Mouse (Mus musculus) embryo, embryonic 11 days (tissue): ENCODE results near the gene C1qtnf12.
A peak's percentile ranks its signal among the peaks of the same experiment; 100 is the strongest.

ENCODE experiments used
- DNase-seq: peaks from one replicate; pipeline ENCODE4 v3.0.0-alpha.2; 2015

Gene C1qtnf12

GRCm38 (mm10) chr4:155962167-155962971, at the start of gene C1qtnf12:
Gene C1qtnf12, plus strand, starts transcription at chr4:155962318.
- peak; percentile 75 for DNase-seq

GRCm38 (mm10) chr4:155932031-155932430, 30.1 kb upstream of the C1qtnf12 start:
- DNase-seq, result no peak

GRCm38 (mm10) chr4:155943049-155943452, 19.1 kb upstream of the C1qtnf12 start:
- no peak for DNase-seq

GRCm38 (mm10) chr4:155943534-155944249, 18.4 kb upstream of the C1qtnf12 start, which contains the start of gene Ube2j2:
Gene Ube2j2, plus strand, starts transcription at chr4:155943831.
- DNase-seq, result peak; percentile 96

- no peak for DNase-seq
Observed at GRCm38 (mm10) chr4:155944271-155944670, 17.8 kb upstream of the C1qtnf12 start.

- DNase-seq, result no peak
Observed at GRCm38 (mm10) chr4:155947094-155947493, 15.0 kb upstream of the C1qtnf12 start.

GRCm38 (mm10) chr4:155955491-155955890, 6.6 kb upstream of the C1qtnf12 start:
- no peak for DNase-seq

GRCm38 (mm10) chr4:155959275-155959674, 2.8 kb upstream of the C1qtnf12 start:
- peak; percentile 87 for DNase-seq

GRCm38 (mm10) chr4:155963106-155963505, 988 bp downstream of the C1qtnf12 start:
- no peak for DNase-seq

- DNase-seq, result no peak
Observed at GRCm38 (mm10) chr4:155964396-155964795, 2.3 kb downstream of the C1qtnf12 start.

GRCm38 (mm10) chr4:155969043-155969653, 7.0 kb downstream of the C1qtnf12 start:
- DNase-seq, result no peak

- no peak for DNase-seq
Observed at GRCm38 (mm10) chr4:155970286-155970685, 8.2 kb downstream of the C1qtnf12 start.

- no peak for DNase-seq
Observed at GRCm38 (mm10) chr4:155972651-155973050, 10.5 kb downstream of the C1qtnf12 start.

GRCm38 (mm10) chr4:155973239-155973638, 11.1 kb downstream of the C1qtnf12 start:
- DNase-seq, result no peak

GRCm38 (mm10) chr4:155981436-155982082, 19.4 kb downstream of the C1qtnf12 start:
- DNase-seq, result no peak

GRCm38 (mm10) chr4:155983788-155984187, 21.7 kb downstream of the C1qtnf12 start:
- DNase-seq, result no peak

GRCm38 (mm10) chr4:155991211-155991907, 29.2 kb downstream of the C1qtnf12 start:
- no peak for DNase-seq

- DNase-seq, result no peak
Observed at GRCm38 (mm10) chr4:155991908-155992230, 29.8 kb downstream of the C1qtnf12 start.

GRCm38 (mm10) chr4:155992241-155992905, 30.3 kb downstream of the C1qtnf12 start, which contains the start of the genes B3galt6 and Sdf4:
Gene B3galt6, minus strand, starts transcription at chr4:155992649.
Gene Sdf4, plus strand, starts transcription at chr4:155992872.
- peak; percentile 90 for DNase-seq

GRCm38 (mm10) chr4:155992906-155993547, 30.9 kb downstream of the C1qtnf12 start:
- DNase-seq, result peak; percentile 98

- no peak for DNase-seq
Observed at GRCm38 (mm10) chr4:155993606-155994005, 31.5 kb downstream of the C1qtnf12 start.
